ENCODE assay signal across 9 mouse cellular contexts in genomic region chr16:89986672-89987362, GRCm38 (mm10).
A peak's percentile ranks its signal among the peaks of the same experiment; 100 is the strongest.
DNase-seq lines count a peak whose midpoint lies in the region; ATAC-seq lines count a peak whose summit lies in the region.
"Had no signal": no experiment of that assay in that cellular context is flagged by ENCODE, and none has a peak within 500 bp of the region (broad histone marks: within the 10 kb centered on the region; RNA-seq: fewer than 3 reads in every experiment).

No protein-coding gene starts in this region.

- DNase-seq in neural tube, embryonic 10.5 days (ENCODE audit: extremely low spot score, low spot score) = no peak
- no peak for DNase-seq in forebrain, embryonic 14.5 days (ENCODE audit: low spot score)
- DNase-seq in thymus, postnatal 36 days = peak; percentile 67 to 81
- DNase-seq in lung, postnatal 36 days = no peak
- DNase-seq in left cerebral cortex, adult 18-20 months (ENCODE audit: low spot score in 2 of 2) = no peak

- H3K4me3 ChIP-seq in neural tube, embryonic 14.5 days (ENCODE audit: low read depth, low read length) = no peak overlapping the region
- H3K4me3 ChIP-seq in forebrain, embryonic 14.5 days (ENCODE audit: low read depth, low read length) = no peak overlapping the region
- no peak overlapping the region for H3K4me3 ChIP-seq in intestine, embryonic 15.5 days (replicated peaks)
- H3K4me3 ChIP-seq: neural tube, embryonic 12.5 days had no signal

- no peaks in the 10 kb centered on the region for H3K4me1 ChIP-seq in neural tube, embryonic 14.5 days (ENCODE audit: control insufficient read depth, insufficient read depth, low read length)
- H3K4me1 ChIP-seq in forebrain, embryonic 14.5 days (ENCODE audit: control insufficient read depth, insufficient read depth, low read length) = no peaks in the 10 kb centered on the region
- 0 out of 2 replicates have a peak, but pooled peaks cover 7% of the 10 kb centered on the region for H3K4me1 ChIP-seq in intestine, embryonic 15.5 days (replicated peaks)
- H3K4me1 ChIP-seq: neural tube, embryonic 12.5 days had no signal

- no peaks in the 10 kb centered on the region for H3K27me3 ChIP-seq in neural tube, embryonic 14.5 days (ENCODE audit: control insufficient read depth, insufficient read depth, low read length)
- no peaks in the 10 kb centered on the region for H3K27me3 ChIP-seq in forebrain, embryonic 14.5 days (replicated peaks; ENCODE audit: control insufficient read depth, insufficient read depth, low read length)
- no peaks in the 10 kb centered on the region for H3K27me3 ChIP-seq in intestine, embryonic 15.5 days (replicated peaks)
- H3K27me3 ChIP-seq: neural tube, embryonic 12.5 days had no signal

- H3K9me3 ChIP-seq in neural tube, embryonic 14.5 days (ENCODE audit: control insufficient read depth, low read length) = no peaks in the 10 kb centered on the region
- H3K9me3 ChIP-seq in forebrain, embryonic 14.5 days (replicated peaks; ENCODE audit: control insufficient read depth, low read length) = no peaks in the 10 kb centered on the region
- no peaks in the 10 kb centered on the region for H3K9me3 ChIP-seq in intestine, embryonic 15.5 days
- H3K9me3 ChIP-seq: neural tube, embryonic 12.5 days had no signal

- no peaks in the 10 kb centered on the region for H3K36me3 ChIP-seq in neural tube, embryonic 14.5 days (ENCODE audit: control insufficient read depth, insufficient read depth, low read length)
- H3K36me3 ChIP-seq in forebrain, embryonic 14.5 days (ENCODE audit: control insufficient read depth, insufficient read depth, low read length) = no peaks in the 10 kb centered on the region
- no peaks in the 10 kb centered on the region for H3K36me3 ChIP-seq in intestine, embryonic 15.5 days
- H3K36me3 ChIP-seq: neural tube, embryonic 12.5 days had no signal

- no peak overlapping the region for H3K4me2 ChIP-seq in neural tube, embryonic 14.5 days (ENCODE audit: low read depth, low read length)
- no peak overlapping the region for H3K4me2 ChIP-seq in forebrain, embryonic 14.5 days (ENCODE audit: low read length)
- no peak overlapping the region for H3K4me2 ChIP-seq in intestine, embryonic 15.5 days (replicated peaks)
- H3K4me2 ChIP-seq: neural tube, embryonic 12.5 days had no signal

- H3K27ac ChIP-seq in neural tube, embryonic 14.5 days (ENCODE audit: low read depth, low read length) = no peak overlapping the region
- H3K27ac ChIP-seq in forebrain, embryonic 14.5 days (ENCODE audit: low read depth, low read length) = no peak overlapping the region
- no peak overlapping the region for H3K27ac ChIP-seq in intestine, embryonic 15.5 days
- H3K27ac ChIP-seq: neural tube, embryonic 12.5 days had no signal

- H3K9ac ChIP-seq in neural tube, embryonic 14.5 days (replicated peaks; ENCODE audit: low read depth, low read length) = no peak overlapping the region
- H3K9ac ChIP-seq in forebrain, embryonic 14.5 days (ENCODE audit: low read length) = no peak overlapping the region
- H3K9ac ChIP-seq in intestine, embryonic 15.5 days = no peak overlapping the region
- H3K9ac ChIP-seq: neural tube, embryonic 12.5 days had no signal

- 71% methylated on average over 18 of the region's 18 CpGs for WGBS in neural tube, embryonic 14.5 days
- WGBS in forebrain, embryonic 14.5 days = 74% methylated on average over 18 of the region's 18 CpGs
- 92% methylated on average over 18 of the region's 18 CpGs for WGBS in intestine, embryonic 15.5 days

- ATAC-seq in neural tube, embryonic 14.5 days (ENCODE audit: low read depth) = peak; percentile 42; the same call in 1 of the 2 replicates
- peak; percentile 15; the same call in 1 of the 2 replicates for ATAC-seq in forebrain, embryonic 14.5 days
- ATAC-seq in megakaryocyte, adult 5-6 weeks (ENCODE audit: poor library complexity, severe bottlenecking) = peak; percentile 85
- no peak for ATAC-seq in intestine, embryonic 15.5 days

Comparison
In these comparisons a context has a peak if more than half of its experiments do, and no peak if none do; other contexts are left out.
1. DNase-seq: peak in thymus, postnatal 36 days (2 of 2); none in neural tube, embryonic 10.5 days (single experiment), forebrain, embryonic 14.5 days (single experiment), lung, postnatal 36 days (single experiment) and left cerebral cortex, adult 18-20 months (0 of 2).